Mouse (Mus musculus) G1E (cell line): ENCODE results near the gene Lmntd1. TPM values are rescaled to one million over a fixed set of nuclear protein-coding genes. Genes with fewer than 3 reads are reported as not detected.

Experiments
- ATAC-seq: 2 replicates; pipeline ENCODE4 v1.8.0; 2016; ENCODE audit warnings: mild to moderate bottlenecking; ENCODE audit not compliant: insufficient number of reproducible peaks, poor library complexity, low FRiP score, severe bottlenecking; ENCODE audit errors: extremely low read depth
- DNase-seq: peaks from one replicate; pipeline ENCODE4 v3.0.0; 2012; ENCODE audit warnings: low spot score
- H3K27me3 ChIP-seq: 2 replicates; pipeline ENCODE4 v1.6.1; 2012; ENCODE audit warnings: mild to moderate bottlenecking, low read length, inconsistent platforms; ENCODE audit not compliant: insufficient read depth
- H3K36me3 ChIP-seq: replicated peaks from 2 replicates; pipeline ENCODE3; 2012; ENCODE audit warnings: mild to moderate bottlenecking, inconsistent platforms
- H3K4me1 ChIP-seq: 2 replicates; pipeline ENCODE4 v1.6.1; 2012; ENCODE audit warnings: low read depth, low read length, inconsistent platforms, mixed read lengths; ENCODE audit not compliant: insufficient read depth
- H3K4me3 ChIP-seq: 2 replicates; pipeline ENCODE4 v1.5.1; 2012; ENCODE audit warnings: low read depth, mild to moderate bottlenecking, inconsistent platforms, low read length, moderate library complexity, mixed read lengths
- H3K9me3 ChIP-seq: replicated peaks from 2 replicates; pipeline ENCODE4 v1.6.1; 2012; ENCODE audit warnings: inconsistent platforms
- CTCF ChIP-seq: IDR thresholded peaks from 2 replicates; pipeline ENCODE4 v1.5.1; 2012; ENCODE audit warnings: low read depth, low read length, inconsistent platforms, mixed read lengths
- GATA1 ChIP-seq: IDR thresholded peaks from 2 replicates; pipeline ENCODE4 v1.6.1; 2012; ENCODE audit warnings: borderline replicate concordance, low read length, inconsistent platforms, mixed read lengths
- GATA2 ChIP-seq: IDR thresholded peaks from 2 replicates; pipeline ENCODE4 v1.6.1; 2012; ENCODE audit warnings: low read depth, low read length, inconsistent platforms, borderline replicate concordance
- POLR2AphosphoS5 ChIP-seq: IDR thresholded peaks from 2 replicates; pipeline ENCODE4 v1.6.1; 2012; ENCODE audit warnings: low read depth, low read length, inconsistent platforms; ENCODE audit not compliant: insufficient replicate concordance
- TAL1 ChIP-seq: conservative IDR thresholded peaks from 2 replicates; pipeline ENCODE4 v1.6.1; 2012; ENCODE audit warnings: low read depth, low read length, inconsistent platforms, mixed read lengths
- polyA plus RNA-seq: library from polyadenylated mRNA; stranded (reverse); fragments of >175 nt; gene quantifications from 2 replicates; pipeline ENCODE4 v1.2.3, GENCODE M21; 2012
- total RNA-seq, 2 experiments: library from RNA; stranded (forward) in 1 of 2; stranded (reverse) in 1 of 2; fragments of 200-1000 nt in 1 of 2; fragments of >200 nt in 1 of 2; fragmentation: Nextera tagmentation in 1 of 2; gene quantifications; 2 replicates each; pipeline ENCODE4 v1.2.3; 2014 to 2017

Lmntd1 gene
- total and polyA plus RNA-seq, 3 experiments: 0.22 TPM; not detected in 2

DNA sequence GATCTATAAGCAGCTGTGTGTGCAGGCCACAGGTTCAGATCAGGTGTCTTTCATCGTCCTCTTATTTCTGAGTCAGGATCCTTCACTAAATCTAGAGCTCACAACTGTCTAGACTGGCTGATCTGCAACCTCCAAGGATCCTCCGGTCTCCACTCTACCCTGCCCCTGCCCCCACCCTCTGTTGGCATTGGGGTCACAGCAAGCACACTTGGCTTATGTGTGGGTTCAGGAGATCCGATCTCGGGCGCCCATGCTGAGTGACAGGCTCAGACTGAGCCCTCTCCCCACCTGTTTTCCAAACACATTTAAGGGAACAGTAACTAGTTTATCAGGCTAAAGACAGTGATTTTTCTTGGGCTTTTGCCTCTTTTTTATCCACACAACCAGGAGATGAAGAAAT, 39.5 kb upstream of the Lmntd1 start:
- ATAC-seq: no peak
- H3K36me3 ChIP-seq: no peaks in the 10 kb centered on the region
- H3K4me1 ChIP-seq: no peaks in the 10 kb centered on the region
- TF ChIP-seq GATA1: no peak
- TF ChIP-seq CTCF: no peak
- no peak for TF ChIP-seq GATA2
- TF ChIP-seq TAL1: no peak
- TF ChIP-seq POLR2AphosphoS5: no peak
- no peak for DNase-seq
- no peaks in the 10 kb centered on the region for H3K27me3 ChIP-seq
- peaks cover 58% of the 10 kb centered on the region for H3K9me3 ChIP-seq
- no peak overlapping the region for H3K4me3 ChIP-seq

DNA sequence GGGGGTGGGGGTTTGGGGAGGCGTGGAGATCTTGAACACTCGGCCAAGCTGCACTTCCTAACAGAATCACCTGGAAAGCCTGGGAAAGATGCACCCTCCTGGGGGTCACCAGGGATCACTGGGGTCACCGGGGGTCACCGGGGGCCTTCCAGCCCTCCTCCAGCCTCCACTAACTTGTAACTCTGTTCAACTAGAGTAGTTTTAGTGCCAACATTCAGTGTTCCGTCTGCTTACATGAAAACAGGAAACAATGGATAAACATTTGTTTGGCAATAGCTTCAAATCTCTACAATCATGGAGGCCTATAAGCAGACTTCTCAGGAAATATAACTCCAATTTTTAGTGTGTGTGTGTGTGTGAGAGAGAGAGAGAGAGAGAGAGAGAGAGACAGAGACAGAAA, 38.9 kb upstream of the Lmntd1 start:
- DNase-seq (no peak), ATAC-seq (no peak)
- no peak overlapping the region for H3K4me3 ChIP-seq

GRCm38 (mm10) chr6:145651976-145652375, 37.9 kb upstream of the Lmntd1 start:
- DNase-seq: no peak
- no peak for TF ChIP-seq CTCF
- peaks cover 54% of the 10 kb centered on the region for H3K9me3 ChIP-seq
- H3K4me3 ChIP-seq: no peak overlapping the region
- no peaks in the 10 kb centered on the region for H3K27me3 ChIP-seq
- no peak for ATAC-seq
- H3K36me3 ChIP-seq: no peaks in the 10 kb centered on the region
- H3K4me1 ChIP-seq: no peaks in the 10 kb centered on the region

More for the DNA sequence above, 38.9 kb upstream of the Lmntd1 start:
- Histone ChIP-seq H3K27me3 (no peaks in the 10 kb centered on the region), H3K36me3 (no peaks in the 10 kb centered on the region), H3K4me1 (no peaks in the 10 kb centered on the region), H3K9me3 (peaks cover 55% of the 10 kb centered on the region)
- no peak for TF ChIP-seq CTCF

GRCm38 (mm10) chr6:145640971-145641506, 26.9 kb upstream of the Lmntd1 start:
- DNase-seq (no peak), ATAC-seq (no peak)
- Histone ChIP-seq H3K4me3 (no peak overlapping the region), H3K9me3 (peaks cover 43% of the 10 kb centered on the region), H3K36me3 (no peaks in the 10 kb centered on the region), H3K27me3 (no peaks in the 10 kb centered on the region), H3K4me1 (no peaks in the 10 kb centered on the region)
- TF ChIP-seq TAL1: no peak

DNA sequence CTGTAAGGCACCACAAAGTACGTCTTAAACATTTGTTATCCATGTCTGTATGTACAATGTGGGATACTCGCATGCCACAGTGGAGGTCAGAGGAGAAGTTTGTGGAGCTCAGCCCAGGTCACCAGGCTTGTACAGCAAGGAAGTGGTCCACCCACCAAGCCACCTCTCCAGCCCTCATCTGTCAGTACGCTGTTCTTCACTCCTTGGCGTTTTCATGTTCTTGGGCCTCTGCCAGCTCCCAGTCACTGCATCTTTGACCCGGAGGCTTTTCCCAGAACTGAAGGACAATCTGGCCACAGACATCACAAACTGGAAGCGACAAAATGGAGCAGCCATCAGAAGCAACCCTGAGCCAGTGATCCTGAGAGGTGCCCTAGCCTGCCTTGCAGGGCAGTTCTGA, 24.1 kb upstream of the Lmntd1 start:
- H3K36me3 ChIP-seq: no peaks in the 10 kb centered on the region
- no peaks in the 10 kb centered on the region for H3K4me1 ChIP-seq
- TF ChIP-seq GATA1 (no peak), TAL1 (no peak), POLR2AphosphoS5 (no peak), CTCF (no peak), GATA2 (no peak)
- peaks cover 62% of the 10 kb centered on the region for H3K9me3 ChIP-seq
- ATAC-seq (no peak), DNase-seq (no peak)
- no peak overlapping the region; the same call in 1 of the 2 replicates for H3K4me3 ChIP-seq
- H3K27me3 ChIP-seq: no peaks in the 10 kb centered on the region

GRCm38 (mm10) chr6:145636682-145637081, 22.6 kb upstream of the Lmntd1 start:
- Histone ChIP-seq H3K4me3 (no peak overlapping the region), H3K4me1 (no peaks in the 10 kb centered on the region), H3K36me3 (no peaks in the 10 kb centered on the region), H3K9me3 (peaks cover 71% of the 10 kb centered on the region), H3K27me3 (no peaks in the 10 kb centered on the region)
- ATAC-seq: no peak
- no peak for DNase-seq
- TF ChIP-seq POLR2AphosphoS5 (no peak), CTCF (no peak), GATA2 (no peak), TAL1 (no peak), GATA1 (no peak)

GRCm38 (mm10) chr6:145634454-145634853, 20.3 kb upstream of the Lmntd1 start:
- Histone ChIP-seq H3K36me3 (no peaks in the 10 kb centered on the region), H3K4me1 (no peaks in the 10 kb centered on the region), H3K4me3 (no peak overlapping the region), H3K27me3 (no peaks in the 10 kb centered on the region), H3K9me3 (peaks cover 70% of the 10 kb centered on the region)
- no peak for DNase-seq
- no peak for TF ChIP-seq CTCF
- TF ChIP-seq POLR2AphosphoS5: no peak
- TF ChIP-seq GATA2: no peak
- no peak for TF ChIP-seq GATA1
- no peak for TF ChIP-seq TAL1
- ATAC-seq: no peak
